Mouse (Mus musculus) myocyte (in vitro differentiated cells): Measurements from ENCODE around the gene Slc44a1. TPM values are rescaled to one million over a fixed set of nuclear protein-coding genes. Genes with fewer than 3 reads are reported as not detected.

ENCODE experiments used
- H3K27me3 ChIP-seq: one replicate; pipeline ENCODE4 v1.6.1; 2011; ENCODE audit not compliant: control insufficient read depth, insufficient read depth, insufficient read length
- H3K36me3 ChIP-seq: one replicate; pipeline ENCODE4 v1.6.1; 2011; ENCODE audit not compliant: control insufficient read depth, insufficient read depth
- H3K4me2 ChIP-seq: one replicate; pipeline ENCODE4 v1.6.1; 2011; ENCODE audit warnings: low read depth, control low read depth
- H3K4me3 ChIP-seq: one replicate; pipeline ENCODE4 v1.5.1; 2011; ENCODE audit warnings: mild to moderate bottlenecking, control low read depth, moderate library complexity
- H3K79me2 ChIP-seq: one replicate; pipeline ENCODE4 v1.6.1; 2011; ENCODE audit not compliant: control insufficient read depth, insufficient read depth
- H3ac ChIP-seq: one replicate; pipeline ENCODE4 v1.6.1; 2011; ENCODE audit not compliant: control insufficient read depth, insufficient read length
- CEBPB ChIP-seq: IDR thresholded peaks from 2 replicates; pipeline ENCODE4 v1.6.1; 2011; ENCODE audit warnings: mild to moderate bottlenecking, moderate library complexity; ENCODE audit not compliant: poor library complexity, insufficient read depth, severe bottlenecking
- E2F4 ChIP-seq: IDR thresholded peaks from one replicate; pipeline ENCODE4 v1.6.1; 2011; ENCODE audit warnings: mild to moderate bottlenecking, control low read depth, moderate library complexity; ENCODE audit not compliant: insufficient read depth
- MAX ChIP-seq: IDR thresholded peaks from one replicate; pipeline ENCODE4 v1.6.1; 2011; ENCODE audit warnings: low read depth, mild to moderate bottlenecking, control low read depth
- MYOD1 ChIP-seq, 3 experiments: IDR thresholded peaks; one replicate each; pipeline ENCODE4 v1.6.1; 2011; ENCODE audit warnings: control low read depth in 2 of 3, low read depth in 2 of 3, mild to moderate bottlenecking in 2 of 3, moderate library complexity in 1 of 3; ENCODE audit not compliant: insufficient read length in 2 of 3, control insufficient read depth in 1 of 3
- MYOG ChIP-seq, 3 experiments: IDR thresholded peaks; one replicate each; pipeline ENCODE4 v1.6.1; 2011; ENCODE audit warnings: control low read depth in 2 of 3, low read depth in 2 of 3, mild to moderate bottlenecking in 2 of 3; ENCODE audit not compliant: insufficient read length in 2 of 3, control insufficient read depth in 1 of 3, insufficient read depth in 1 of 3
- POLR2A ChIP-seq: IDR thresholded peaks from one replicate; pipeline ENCODE4 v1.6.1; 2011; ENCODE audit warnings: low read depth, mild to moderate bottlenecking, control low read depth, moderate library complexity; ENCODE audit not compliant: insufficient read length
- POLR2AphosphoS2 ChIP-seq: IDR thresholded peaks from one replicate; pipeline ENCODE4 v1.6.1; 2011; ENCODE audit warnings: low read depth, control low read depth; ENCODE audit not compliant: insufficient read length
- REST ChIP-seq: IDR thresholded peaks from one replicate; pipeline ENCODE4 v1.6.1; 2011; ENCODE audit warnings: mild to moderate bottlenecking, control low read depth, moderate library complexity; ENCODE audit not compliant: insufficient read depth, insufficient read length
- SRF ChIP-seq: IDR thresholded peaks from one replicate; pipeline ENCODE4 v1.6.1; 2011; ENCODE audit warnings: low read depth; ENCODE audit not compliant: control insufficient read depth, insufficient read length
- TCF12 ChIP-seq: IDR thresholded peaks from one replicate; pipeline ENCODE4 v1.6.1; 2011; ENCODE audit warnings: mild to moderate bottlenecking, control low read depth; ENCODE audit not compliant: poor library complexity, insufficient read depth, severe bottlenecking
- TCF3 ChIP-seq: IDR thresholded peaks from one replicate; pipeline ENCODE4 v1.6.1; 2011; ENCODE audit warnings: low read depth, control low read depth; ENCODE audit not compliant: insufficient read length
- USF1 ChIP-seq: IDR thresholded peaks from one replicate; pipeline ENCODE4 v1.6.1; 2011; ENCODE audit warnings: low read depth, mild to moderate bottlenecking, control low read depth, moderate library complexity
- polyA plus RNA-seq: library from polyadenylated mRNA; unstranded; fragments of >200 nt; fragmentation: generic; extraction: Trizol; gene quantifications from one replicate; pipeline ENCODE4 v1.2.1, GENCODE M21; 2012; ENCODE audit warnings: missing spikeins

Gene Slc44a1
- polyA plus RNA-seq, 1 experiment = 43.7 TPM

DNA sequence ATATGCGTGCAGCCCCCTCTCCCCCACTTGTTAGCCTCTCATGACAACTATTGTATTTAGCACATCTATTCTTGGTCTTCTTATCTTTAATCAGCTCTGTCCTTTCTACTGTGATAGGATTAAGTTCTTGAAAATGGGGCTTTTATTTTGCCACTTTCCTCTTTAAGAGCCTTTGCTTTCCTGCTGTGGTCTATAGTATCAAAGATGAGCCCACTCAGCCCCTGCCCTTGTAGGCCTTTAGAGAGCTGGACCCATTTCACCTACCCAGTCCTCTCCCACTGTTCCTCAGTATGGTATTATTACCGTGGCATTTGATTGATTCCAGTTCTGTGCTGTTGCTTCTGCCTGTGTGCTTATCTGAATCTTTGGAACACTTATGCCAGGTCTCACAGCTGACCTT is 55.4 kb downstream of the Slc44a1 start:
- Histone ChIP-seq H3K4me2 (no peak overlapping the region), H3ac (no peak overlapping the region), H3K79me2 (no peaks in the 10 kb centered on the region), H3K27me3 (no peaks in the 10 kb centered on the region), H3K36me3 (no peaks in the 10 kb centered on the region), H3K4me3 (no peak overlapping the region)
- TF ChIP-seq SRF (no peak), USF1 (no peak), MAX (no peak), POLR2A (no peak), POLR2AphosphoS2 (no peak), CEBPB (no peak), MYOD1 (IDR thresholded peaks at IDR 0.05; ENCODE audit: control insufficient read depth in 1 of 3, insufficient read length in 2 of 3, low read depth in 2 of 3) (no peak), TCF3 (no peak), TCF12 (no peak), E2F4 (no peak), REST (no peak)

DNA sequence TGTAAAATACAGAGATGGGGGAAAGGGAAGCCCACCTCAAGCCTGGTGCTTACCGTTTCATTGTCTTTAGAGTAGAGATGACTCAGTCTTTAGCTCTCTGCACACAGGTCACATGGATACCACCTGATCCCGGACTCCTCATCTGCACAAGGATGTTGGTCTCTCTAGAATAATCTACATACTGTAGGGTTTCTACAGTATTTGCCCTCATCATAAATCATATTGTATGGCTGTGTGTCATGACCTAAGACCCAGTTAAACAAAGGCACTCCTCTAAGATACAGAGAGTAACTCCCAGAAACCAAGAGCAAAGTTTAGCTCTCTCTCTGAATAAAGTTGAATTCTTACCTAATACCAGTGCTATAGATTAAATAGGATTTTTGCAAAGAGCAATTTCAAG is 62.6 kb downstream of the Slc44a1 start:
- Histone ChIP-seq H3K4me3 (no peak overlapping the region), H3K36me3 (no peaks in the 10 kb centered on the region), H3K4me2 (no peak overlapping the region), H3K27me3 (no peaks in the 10 kb centered on the region), H3ac (no peak overlapping the region), H3K79me2 (no peaks in the 10 kb centered on the region)
- no peak for TF ChIP-seq POLR2A
- peak; percentile 3 for TF ChIP-seq USF1
- TF ChIP-seq SRF = no peak

DNA sequence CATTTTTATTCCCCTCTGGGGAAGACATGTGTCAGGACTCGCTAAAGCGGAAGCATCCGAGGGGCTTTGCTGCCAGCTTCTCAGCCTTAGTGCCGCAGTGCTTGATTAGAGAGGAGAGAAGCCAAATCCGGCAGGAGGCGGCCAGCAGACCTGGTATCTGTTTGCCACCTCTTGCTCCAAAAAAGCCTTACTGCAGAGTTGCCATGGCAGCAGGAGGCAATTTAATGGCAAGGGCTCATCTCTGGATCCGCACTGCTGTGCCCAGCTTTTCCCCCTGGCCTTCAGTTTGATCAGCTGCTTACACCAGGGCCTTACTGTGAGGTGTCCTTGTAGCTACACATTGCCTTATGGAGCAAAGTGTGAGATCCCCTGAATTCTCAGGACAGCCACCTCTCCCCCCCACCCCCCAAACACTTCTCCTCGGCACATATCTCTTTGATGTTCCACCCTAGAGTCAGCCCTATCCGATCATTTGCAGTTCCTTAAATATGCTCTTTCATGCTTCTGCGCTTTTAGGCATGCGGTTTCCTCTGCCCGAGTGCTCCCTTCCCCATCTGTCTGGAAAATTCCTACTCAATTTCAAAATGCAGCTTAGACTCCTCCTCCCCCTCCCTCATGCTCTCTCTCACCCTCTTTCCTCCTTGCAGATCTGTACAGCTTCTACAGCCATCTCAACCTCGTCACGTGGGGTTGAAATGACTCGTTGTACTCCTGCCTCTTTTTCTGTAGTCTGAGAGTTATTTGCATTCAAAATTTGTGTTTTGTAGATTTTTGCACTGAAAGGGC is 72.1 kb downstream of the Slc44a1 start:
- H3K4me2 ChIP-seq = peak overlapping the region; percentile 39
- TF ChIP-seq USF1 = peak; percentile 72
- TF ChIP-seq POLR2A = no peak
- H3K27me3 ChIP-seq = no peaks in the 10 kb centered on the region

DNA sequence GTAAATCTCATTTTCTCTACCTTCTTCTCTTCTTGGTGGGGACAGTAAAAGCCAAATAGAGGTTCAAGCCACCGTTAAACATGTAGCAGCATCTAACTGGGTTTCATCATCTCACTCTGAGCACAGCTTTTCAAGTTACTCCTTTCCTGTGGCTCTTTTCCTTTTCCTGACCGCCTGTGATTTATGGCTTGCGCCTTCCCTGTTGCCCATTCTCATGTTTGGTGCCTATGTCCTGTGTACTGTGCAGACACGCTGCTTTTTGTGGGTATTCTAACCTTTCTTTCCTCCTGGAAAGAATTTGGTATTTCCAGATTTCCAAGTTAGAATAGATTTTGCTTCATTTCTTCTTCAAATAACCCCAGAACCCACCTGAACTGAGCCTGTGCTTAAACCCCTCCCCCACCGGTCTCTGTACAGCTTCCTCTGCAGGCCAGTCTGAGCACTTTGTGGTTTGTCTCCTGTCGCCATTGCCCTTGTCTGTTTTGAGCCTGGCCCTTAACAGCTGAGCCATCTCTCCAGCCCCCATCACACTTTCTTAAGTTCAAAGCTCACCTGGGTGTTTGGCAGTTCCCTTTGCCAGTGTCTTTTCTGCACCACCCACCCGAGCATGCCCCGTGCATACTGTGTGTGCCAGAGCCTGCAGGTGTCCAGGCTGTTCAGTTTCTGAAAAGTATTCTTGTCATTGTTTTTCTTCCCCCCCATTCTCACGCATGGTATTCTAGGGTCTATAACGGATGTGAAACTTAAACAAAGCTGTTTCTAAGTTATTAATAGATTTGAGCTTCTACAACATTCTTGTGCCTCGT is 73.3 kb downstream of the Slc44a1 start:
- no peak for TF ChIP-seq MYOD1 (IDR thresholded peaks at IDR 0.05; ENCODE audit: control insufficient read depth in 1 of 3, insufficient read length in 2 of 3, low read depth in 2 of 3)
- no peak for TF ChIP-seq TCF3
- no peak for TF ChIP-seq MAX
- no peak for TF ChIP-seq SRF
- TF ChIP-seq REST = no peak
- no peak for TF ChIP-seq TCF12
- TF ChIP-seq MYOG (IDR thresholded peaks at IDR 0.05; ENCODE audit: control insufficient read depth in 1 of 3, insufficient read depth in 1 of 3, insufficient read length in 2 of 3, low read depth in 2 of 3) = no peak
- TF ChIP-seq USF1 = no peak
- no peak for TF ChIP-seq CEBPB
- no peak for TF ChIP-seq POLR2AphosphoS2
- TF ChIP-seq POLR2A = no peak
- no peak for TF ChIP-seq E2F4
- Histone ChIP-seq H3K36me3 (no peaks in the 10 kb centered on the region), H3K4me2 (peak overlapping the region; percentile 8), H3ac (no peak overlapping the region), H3K4me3 (no peak overlapping the region), H3K79me2 (no peaks in the 10 kb centered on the region), H3K27me3 (no peaks in the 10 kb centered on the region)

More for the DNA sequence above, 72.1 kb downstream of the Slc44a1 start:
- H3K36me3 ChIP-seq = no peaks in the 10 kb centered on the region
- no peak overlapping the region for H3ac ChIP-seq
- H3K79me2 ChIP-seq = no peaks in the 10 kb centered on the region
- H3K4me3 ChIP-seq = no peak overlapping the region

DNA sequence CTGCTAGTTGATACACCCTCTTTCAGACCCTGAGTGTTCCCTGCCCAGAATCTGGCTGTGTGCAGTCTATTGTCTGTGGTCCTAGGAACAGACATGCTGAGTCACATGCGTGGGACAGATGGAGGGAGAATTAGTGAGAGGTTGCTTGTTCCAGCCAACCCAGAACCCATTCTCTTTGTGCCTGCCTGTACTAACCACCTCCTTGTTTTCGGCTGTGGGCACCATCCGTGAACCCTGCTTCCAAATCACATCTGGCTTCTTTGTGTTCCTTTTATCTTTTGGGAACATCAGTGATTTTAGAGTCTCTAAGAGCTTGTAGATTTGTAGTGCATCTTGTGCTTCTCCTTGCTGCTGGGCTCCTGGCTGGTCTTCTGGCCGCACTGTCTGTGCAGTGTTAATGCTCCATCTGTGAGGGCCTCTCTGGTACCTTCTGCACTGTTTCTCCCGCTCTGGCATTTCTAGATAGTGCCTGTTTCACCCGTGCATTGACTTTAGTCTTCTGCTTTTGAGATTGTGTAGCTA is 75.9 kb downstream of the Slc44a1 start:
- Histone ChIP-seq H3K4me2 (peak overlapping the region; percentile 74), H3K27me3 (no peaks in the 10 kb centered on the region), H3ac (no peak overlapping the region), H3K36me3 (no peaks in the 10 kb centered on the region), H3K4me3 (no peak overlapping the region), H3K79me2 (no peaks in the 10 kb centered on the region)
- TF ChIP-seq MYOD1 (IDR thresholded peaks at IDR 0.05; ENCODE audit: control insufficient read depth in 1 of 3, insufficient read length in 2 of 3, low read depth in 2 of 3) = peak in 2 of 3 experiments; percentile 32 to 39
- TF ChIP-seq SRF = no peak
